Mouse (Mus musculus) forebrain, embryonic 13.5 days (tissue): ENCODE results near the gene Enpp3. TPM values are rescaled to one million over a fixed set of nuclear protein-coding genes. Genes with fewer than 3 reads are reported as not detected.

Source experiments
- ATAC-seq: fragments of 200-750 bp; cut with Nextera tagmentation; 2 replicates; pipeline ENCODE4 v1.8.0; 2017
- H3K27ac ChIP-seq: fragments of 300-500 bp; sonication (generic); 2 replicates; pipeline ENCODE4 v1.5.1; 2015; ENCODE audit warnings: inconsistent platforms, mild to moderate bottlenecking, moderate library complexity
- H3K27me3 ChIP-seq: fragments of 300-500 bp; sonication (generic); 2 replicates; pipeline ENCODE4 v1.6.1; 2015; ENCODE audit warnings: mild to moderate bottlenecking, inconsistent platforms
- H3K36me3 ChIP-seq: fragments of 300-500 bp; sonication (generic); 2 replicates; pipeline ENCODE4 v1.6.1; 2015; ENCODE audit warnings: mild to moderate bottlenecking, inconsistent platforms; ENCODE audit not compliant: poor library complexity, severe bottlenecking
- H3K4me1 ChIP-seq: fragments of 300-500 bp; sonication (generic); 2 replicates; pipeline ENCODE4 v1.6.1; 2015; ENCODE audit warnings: inconsistent platforms
- H3K4me2 ChIP-seq: fragments of 300-500 bp; sonication (generic); 2 replicates; pipeline ENCODE4 v1.6.1; 2015; ENCODE audit warnings: inconsistent platforms, mild to moderate bottlenecking, moderate library complexity
- H3K4me3 ChIP-seq: fragments of 300-500 bp; sonication (generic); 2 replicates; pipeline ENCODE4 v1.5.1; 2015; ENCODE audit warnings: mild to moderate bottlenecking, inconsistent platforms
- H3K9ac ChIP-seq: fragments of 300-500 bp; sonication (generic); 2 replicates; pipeline ENCODE4 v1.6.1; 2015; ENCODE audit warnings: mild to moderate bottlenecking, inconsistent platforms
- H3K9me3 ChIP-seq: fragments of 300-500 bp; sonication (generic); replicated peaks from 2 replicates; pipeline ENCODE4 v1.6.1; 2016; ENCODE audit warnings: inconsistent platforms
- WGBS: fragments of 180-500 bp; shearing (Covaris S2); methylation state at CpG from one replicate; pipeline ENCODE4 v1.1.7; 2015; 5-methylcytosine and 5-hydroxymethylcytosine counted together
- polyA plus RNA-seq: library from polyadenylated mRNA; unstranded; fragments of >200 nt; fragmentation: Nextera tagmentation; extraction: Ambion mirVana; gene quantifications from 2 replicates; pipeline ENCODE4 v1.2.1, GENCODE M21; 2015

Gene Enpp3
- polyA plus RNA-seq, 1 experiment from 2014 or later: 2.8 TPM

- WGBS: 14% methylated on average over 9 of the region's 9 CpGs
- H3K27me3 ChIP-seq: no peaks in the 10 kb centered on the region
- no peaks in the 10 kb centered on the region for H3K36me3 ChIP-seq
- H3K4me2 ChIP-seq: peak overlapping the region; percentile 53
- H3K9ac ChIP-seq: no peak overlapping the region
- peaks cover 15% of the 10 kb centered on the region for H3K4me1 ChIP-seq
- peak; percentile 65 for ATAC-seq
- H3K4me3 ChIP-seq: peak overlapping the region; percentile 27
- no peak overlapping the region for H3K27ac ChIP-seq
- H3K9me3 ChIP-seq: no peaks in the 10 kb centered on the region
These were observed 87.6 kb downstream of the Enpp3 start for GRCm38 (mm10) chr10:24754874-24755540.

GRCm38 (mm10) chr10:24754251-24754835 is 88.3 kb downstream of the Enpp3 start:
- Histone ChIP-seq H3K27me3 (no peaks in the 10 kb centered on the region), H3K4me2 (peak overlapping the region; percentile 53), H3K27ac (no peak overlapping the region), H3K4me1 (peaks cover 15% of the 10 kb centered on the region), H3K4me3 (peak overlapping the region; percentile 27), H3K36me3 (no peaks in the 10 kb centered on the region), H3K9me3 (no peaks in the 10 kb centered on the region), H3K9ac (no peak overlapping the region)
- WGBS: 50% methylated on average over 11 of the region's 11 CpGs
- ATAC-seq: peak; percentile 72

DNA sequence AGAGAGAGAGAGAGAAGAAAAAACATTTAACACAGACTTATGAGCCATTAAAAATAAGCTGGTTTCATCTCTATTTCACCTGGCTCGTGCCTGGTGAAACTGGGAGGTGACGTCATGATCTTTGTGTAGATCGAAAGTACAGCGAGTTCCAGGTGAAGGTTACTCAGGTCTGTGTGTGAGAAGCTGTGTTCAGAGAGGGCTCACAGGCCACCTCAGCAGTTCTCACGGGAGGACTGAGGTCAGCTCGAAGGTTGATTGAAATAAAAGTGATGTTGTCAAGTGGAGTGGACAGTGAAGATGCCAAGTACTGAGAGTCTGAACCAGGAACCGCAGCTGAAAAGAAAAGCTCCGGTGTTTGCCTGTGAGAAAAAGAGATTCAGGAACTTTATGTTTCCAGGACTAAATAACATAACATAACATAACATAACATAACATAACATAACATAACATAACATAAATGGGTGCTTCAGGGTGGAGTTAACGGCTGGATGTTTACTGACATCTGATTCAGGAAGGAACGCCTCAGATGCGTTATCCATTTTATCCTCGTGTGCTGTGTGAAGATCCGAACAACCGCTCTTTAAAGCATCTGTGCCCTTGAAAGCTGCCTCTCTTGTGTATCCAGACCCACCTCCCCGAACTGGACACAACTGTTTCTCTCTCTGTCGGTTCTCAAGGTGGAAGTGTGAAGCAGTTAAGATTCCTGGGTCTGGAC is 88.9 kb downstream of the Enpp3 start:
- ATAC-seq: no peak
- no peaks in the 10 kb centered on the region for H3K9me3 ChIP-seq
- H3K36me3 ChIP-seq: no peaks in the 10 kb centered on the region
- H3K4me1 ChIP-seq: peaks cover 15% of the 10 kb centered on the region
- H3K4me2 ChIP-seq: peak overlapping the region; percentile 53
- H3K27ac ChIP-seq: no peak overlapping the region
- H3K9ac ChIP-seq: no peak overlapping the region
- 74% methylated on average over 16 of the region's 16 CpGs for WGBS
- H3K27me3 ChIP-seq: no peaks in the 10 kb centered on the region
- H3K4me3 ChIP-seq: peak overlapping the region; percentile 27; the same call in 1 of the 2 replicates

GRCm38 (mm10) chr10:24742950-24743487 is 99.6 kb downstream of the Enpp3 start:
- H3K4me1 ChIP-seq: 0 out of 2 replicates have a peak, but pooled peaks cover 3% of the 10 kb centered on the region
- 82% methylated on average over 13 of the region's 13 CpGs for WGBS
- no peak overlapping the region for H3K9ac ChIP-seq
- H3K9me3 ChIP-seq: no peaks in the 10 kb centered on the region
- no peak overlapping the region for H3K27ac ChIP-seq
- no peak for ATAC-seq
- no peaks in the 10 kb centered on the region for H3K27me3 ChIP-seq
- H3K4me2 ChIP-seq: no peak overlapping the region
- H3K4me3 ChIP-seq: no peak overlapping the region
- no peaks in the 10 kb centered on the region for H3K36me3 ChIP-seq

- Histone ChIP-seq H3K9me3 (no peaks in the 10 kb centered on the region), H3K4me2 (no peak overlapping the region), H3K27ac (no peak overlapping the region), H3K36me3 (no peaks in the 10 kb centered on the region), H3K4me1 (0 out of 2 replicates have a peak, but pooled peaks cover 3% of the 10 kb centered on the region), H3K4me3 (no peak overlapping the region), H3K9ac (no peak overlapping the region), H3K27me3 (no peaks in the 10 kb centered on the region)
- WGBS: 76% methylated on average over 7 of the region's 7 CpGs
- ATAC-seq: no peak
These were observed 101.1 kb downstream of the Enpp3 start for GRCm38 (mm10) chr10:24741229-24742198.

DNA sequence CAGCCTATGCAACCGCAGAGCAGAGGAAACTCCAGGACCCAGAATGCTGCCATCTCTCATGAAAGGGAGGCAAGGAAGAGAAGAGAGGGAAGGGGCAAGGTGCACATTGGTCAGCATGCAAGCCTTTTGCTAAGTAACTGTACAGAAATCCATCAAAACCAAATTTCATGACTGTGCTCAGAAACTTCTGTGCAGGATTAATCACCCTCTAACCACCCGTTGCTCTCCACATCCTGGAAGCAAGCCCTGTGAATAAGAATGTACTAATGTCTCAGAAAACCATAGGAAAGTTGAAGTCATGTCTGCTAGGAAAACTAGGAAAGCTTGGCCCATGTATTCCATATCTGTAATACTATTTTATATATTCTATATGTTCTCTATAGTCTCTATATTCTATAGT is 103.5 kb downstream of the Enpp3 start:
- H3K9ac ChIP-seq: no peak overlapping the region
- no peaks in the 10 kb centered on the region for H3K27me3 ChIP-seq
- 0 out of 2 replicates have a peak, but pooled peaks cover 3% of the 10 kb centered on the region for H3K4me1 ChIP-seq
- H3K4me2 ChIP-seq: no peak overlapping the region
- H3K9me3 ChIP-seq: no peaks in the 10 kb centered on the region; the same call in 1 of the 2 replicates
- no peak for ATAC-seq
- H3K4me3 ChIP-seq: no peak overlapping the region
- 81% methylated on average over 2 of the region's 2 CpGs for WGBS
- H3K36me3 ChIP-seq: no peaks in the 10 kb centered on the region
- no peak overlapping the region for H3K27ac ChIP-seq

DNA sequence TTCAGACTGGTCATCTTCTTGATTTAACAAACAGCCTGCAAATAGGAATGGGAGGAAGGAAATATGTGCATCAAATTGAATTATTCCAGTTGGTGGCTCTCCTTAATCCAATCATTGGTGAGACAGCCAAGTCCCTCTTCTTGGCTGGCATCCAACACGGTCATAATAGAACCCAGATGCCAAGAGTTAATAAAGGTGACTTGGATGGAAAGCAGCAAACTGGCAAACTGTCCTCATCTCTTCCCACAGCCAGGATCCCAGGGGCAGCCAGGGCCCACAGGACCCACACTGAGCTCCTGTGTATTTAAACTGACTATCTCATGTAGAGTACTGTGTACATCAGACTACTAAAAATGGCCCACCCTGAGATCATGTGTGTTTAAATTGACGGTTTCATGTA is 104.2 kb downstream of the Enpp3 start:
- Histone ChIP-seq H3K4me1 (0 out of 2 replicates have a peak, but pooled peaks cover 3% of the 10 kb centered on the region), H3K9ac (no peak overlapping the region), H3K27me3 (no peaks in the 10 kb centered on the region), H3K36me3 (no peaks in the 10 kb centered on the region), H3K4me3 (no peak overlapping the region), H3K4me2 (no peak overlapping the region), H3K27ac (no peak overlapping the region), H3K9me3 (no peaks in the 10 kb centered on the region; the same call in 1 of the 2 replicates)
- 79% methylated on average over 2 of the region's 2 CpGs for WGBS
- ATAC-seq: 0 out of 2 replicates have a peak, but pooled peaks have one; percentile 36

- H3K4me2 ChIP-seq: no peak overlapping the region
- no peak overlapping the region for H3K9ac ChIP-seq
- 91% methylated on average over 5 of the region's 5 CpGs for WGBS
- H3K4me3 ChIP-seq: no peak overlapping the region
- no peaks in the 10 kb centered on the region for H3K36me3 ChIP-seq
- no peaks in the 10 kb centered on the region; the same call in 1 of the 2 replicates for H3K9me3 ChIP-seq
- no peaks in the 10 kb centered on the region for H3K27me3 ChIP-seq
- peaks cover 10% of the 10 kb centered on the region; the same call in 1 of the 2 replicates for H3K4me1 ChIP-seq
- H3K27ac ChIP-seq: no peak overlapping the region
- ATAC-seq: no peak
These were observed 107.4 kb downstream of the Enpp3 start for GRCm38 (mm10) chr10:24735027-24735777.

DNA sequence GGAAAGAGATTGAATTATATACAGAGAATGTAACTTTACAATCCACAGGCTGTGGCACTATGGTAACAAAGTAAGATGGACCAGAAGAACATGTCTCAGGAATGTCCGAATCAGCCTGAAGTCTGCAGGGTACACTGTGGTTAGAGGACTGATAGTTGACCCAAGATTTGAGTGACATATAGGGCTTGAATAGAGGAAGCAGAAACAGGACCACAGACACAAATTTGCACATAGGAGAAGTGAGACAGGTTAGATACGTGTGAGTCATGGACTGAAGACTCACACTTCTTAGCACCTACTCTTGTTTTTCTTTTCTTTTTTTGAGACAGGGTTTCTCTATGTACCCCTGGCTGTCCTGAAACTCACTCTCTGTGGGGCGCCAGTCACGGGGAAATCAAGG is 115.1 kb downstream of the Enpp3 start:
- Histone ChIP-seq H3K9ac (no peak overlapping the region), H3K27ac (no peak overlapping the region), H3K4me1 (peaks cover 7% of the 10 kb centered on the region; the same call in 1 of the 2 replicates), H3K4me2 (no peak overlapping the region), H3K4me3 (no peak overlapping the region), H3K9me3 (no peaks in the 10 kb centered on the region), H3K36me3 (no peaks in the 10 kb centered on the region), H3K27me3 (no peaks in the 10 kb centered on the region)
- 95% methylated on average over 4 of the region's 4 CpGs for WGBS
- no peak for ATAC-seq

- WGBS: 90% methylated on average over 2 of the region's 2 CpGs
- peak; percentile 24; the same call in 1 of the 2 replicates for ATAC-seq
- no peaks in the 10 kb centered on the region for H3K36me3 ChIP-seq
- H3K4me1 ChIP-seq: no peaks in the 10 kb centered on the region
- no peak overlapping the region for H3K27ac ChIP-seq
- H3K9ac ChIP-seq: no peak overlapping the region
- no peaks in the 10 kb centered on the region for H3K27me3 ChIP-seq
- H3K4me2 ChIP-seq: no peak overlapping the region
- no peak overlapping the region for H3K4me3 ChIP-seq
- H3K9me3 ChIP-seq: no peaks in the 10 kb centered on the region
These were observed 117.4 kb downstream of the Enpp3 start for GRCm38 (mm10) chr10:24725197-24725596.
